Mouse (Mus musculus): Measurements from ENCODE around the gene Smarcd1. TPM values are rescaled to one million over a fixed set of nuclear protein-coding genes. Genes with fewer than 3 reads are reported as not detected.
A peak's percentile ranks its signal among the peaks of the same experiment; 100 is the strongest.

Gene Smarcd1
- total RNA-seq, 1 experiment from 2014 or later: 27.9 TPM

DNA sequence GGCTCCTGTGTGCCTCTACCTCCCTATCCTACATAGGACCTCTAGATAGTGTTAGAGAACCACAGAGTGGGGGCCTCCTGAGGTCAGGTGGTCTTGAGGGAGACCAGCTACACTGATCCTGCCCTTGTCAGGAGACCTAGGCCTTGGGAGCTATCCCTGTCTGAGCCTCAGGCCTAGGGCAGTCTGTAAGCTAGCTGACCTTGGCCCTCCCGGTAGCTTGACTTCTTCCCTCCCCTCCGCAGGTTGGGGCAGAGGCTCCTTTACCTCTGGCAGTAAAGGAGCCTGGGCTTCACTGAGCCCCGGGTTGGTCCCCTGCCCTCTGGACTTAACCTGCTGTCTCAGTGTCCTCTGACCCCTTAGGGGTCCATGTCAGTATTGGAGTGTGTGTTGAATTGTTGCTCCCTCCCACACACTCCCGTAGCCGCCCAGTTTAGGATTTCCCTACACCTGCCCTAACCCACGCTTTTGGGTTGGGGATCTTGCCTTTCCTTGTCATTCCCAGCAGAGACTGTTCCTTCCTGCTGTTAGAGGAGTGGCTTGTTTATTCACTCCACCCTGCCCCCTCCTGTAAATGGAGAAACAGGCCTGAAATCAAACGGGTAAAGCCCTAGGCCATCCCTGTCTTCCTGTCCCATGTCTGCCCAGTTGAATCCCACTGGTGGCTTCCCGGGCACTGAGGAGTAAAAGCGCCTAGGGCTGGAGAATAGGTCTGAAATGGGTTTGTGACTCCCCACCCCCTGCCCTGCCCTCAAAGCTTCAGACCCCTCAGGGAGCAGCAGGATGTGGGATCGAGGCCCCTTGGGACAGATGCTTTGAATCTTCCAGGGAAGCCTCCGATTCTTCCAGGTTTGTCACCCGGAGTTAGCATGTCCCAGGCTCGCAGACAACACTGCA lies 11.0 kb downstream of the Smarcd1 start:
- ATAC-seq (replicated peaks; ENCODE audit: low read depth, poor library complexity, severe bottlenecking): no peak

GRCm38 (mm10) chr15:99713569-99713968 lies 11.6 kb downstream of the Smarcd1 start:
- no peak for ATAC-seq (replicated peaks; ENCODE audit: low read depth, poor library complexity, severe bottlenecking)

GRCm38 (mm10) chr15:99714206-99714605 lies 12.3 kb downstream of the Smarcd1 start:
- ATAC-seq (replicated peaks; ENCODE audit: low read depth, poor library complexity, severe bottlenecking): no peak

DNA sequence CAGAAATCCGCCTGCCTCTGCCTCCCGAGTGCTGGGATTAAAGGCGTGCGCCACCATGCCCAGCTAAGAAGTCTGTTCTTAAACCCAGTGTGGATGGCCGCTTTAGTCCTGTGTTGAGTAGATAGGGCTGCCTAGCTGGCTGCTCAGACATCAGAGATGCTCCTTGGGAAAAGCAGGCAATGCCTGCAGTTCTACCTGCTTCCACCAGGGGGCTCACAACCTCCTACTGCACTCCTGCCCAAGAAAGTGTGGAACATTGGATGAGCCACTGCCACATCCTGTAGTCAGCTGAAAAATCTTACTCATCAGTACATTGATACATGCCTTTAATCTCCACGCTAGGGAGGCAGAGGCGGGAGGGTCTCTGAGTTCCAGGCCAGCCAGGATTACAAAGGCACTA lies 12.9 kb downstream of the Smarcd1 start:
- ATAC-seq (replicated peaks; ENCODE audit: low read depth, poor library complexity, severe bottlenecking): peak; percentile 73

- ATAC-seq (replicated peaks; ENCODE audit: low read depth, poor library complexity, severe bottlenecking): peak; percentile 45; the same call in 1 of the 2 replicates
Observed at GRCm38 (mm10) chr15:99715361-99715865, 13.5 kb downstream of the Smarcd1 start.

DNA sequence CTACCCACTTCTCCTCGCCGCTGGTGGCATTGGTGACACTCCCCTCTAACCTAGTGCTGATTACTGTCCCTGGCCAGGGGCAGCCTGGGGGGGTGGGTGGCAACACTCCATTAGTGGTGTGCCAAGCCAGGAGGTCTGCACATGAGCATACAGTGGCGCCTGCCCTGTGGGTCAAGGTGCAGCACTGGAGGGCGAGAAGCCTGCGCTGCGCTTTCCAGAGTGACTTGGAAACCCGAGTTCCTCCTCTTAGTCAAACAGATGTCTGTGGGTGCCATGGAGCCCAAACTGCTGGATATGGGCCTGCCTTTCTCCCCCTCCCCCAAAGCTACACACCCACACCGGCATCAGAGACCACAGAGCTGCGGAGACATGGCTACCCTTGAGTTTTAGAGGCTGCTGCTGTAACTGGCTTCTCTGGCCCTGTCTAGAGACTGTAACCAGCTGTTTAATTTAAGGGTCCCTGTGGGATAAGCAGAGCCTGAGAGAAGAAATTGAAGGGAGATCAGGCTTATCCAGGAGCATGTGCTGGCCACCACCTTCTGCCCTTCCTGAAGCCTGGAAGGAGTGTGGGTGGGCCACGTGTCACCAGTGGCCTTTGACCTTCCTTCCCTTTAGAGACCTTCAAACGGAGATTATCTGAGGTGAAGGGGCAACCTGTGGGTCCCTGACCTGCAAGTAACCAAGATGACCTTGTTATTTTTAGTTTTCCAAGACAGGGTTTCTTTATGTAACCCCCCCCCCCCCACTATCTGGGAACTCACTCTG lies 14.2 kb downstream of the Smarcd1 start:
- ATAC-seq (replicated peaks; ENCODE audit: low read depth, poor library complexity, severe bottlenecking): no peak

DNA sequence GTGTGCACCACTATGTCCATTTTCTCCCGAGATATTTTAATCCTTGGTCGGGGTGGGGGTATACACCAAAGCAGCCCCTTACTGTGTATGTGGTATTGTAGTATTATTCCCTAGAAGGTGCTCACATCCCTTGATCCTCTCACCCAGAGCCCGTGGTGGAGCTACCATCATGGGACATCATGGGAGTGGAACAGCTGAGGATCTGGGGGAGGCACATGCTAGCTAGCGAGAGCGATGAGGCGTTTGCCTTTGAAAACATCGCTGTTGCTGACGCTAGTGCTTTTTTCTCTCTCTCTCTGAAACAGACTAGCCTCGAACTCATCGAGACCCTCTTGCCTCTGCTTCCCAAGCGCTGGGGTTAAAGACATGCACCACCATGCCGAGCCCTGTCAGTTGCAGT lies 14.9 kb downstream of the Smarcd1 start:
- no peak for ATAC-seq (replicated peaks; ENCODE audit: low read depth, poor library complexity, severe bottlenecking)

- ATAC-seq (replicated peaks; ENCODE audit: low read depth, poor library complexity, severe bottlenecking): peak; percentile 27
Observed at GRCm38 (mm10) chr15:99717386-99718334, 15.7 kb downstream of the Smarcd1 start, which contains the start of gene Gpd1. Gene Gpd1 (plus strand): TSS chr15:99717515.

DNA sequence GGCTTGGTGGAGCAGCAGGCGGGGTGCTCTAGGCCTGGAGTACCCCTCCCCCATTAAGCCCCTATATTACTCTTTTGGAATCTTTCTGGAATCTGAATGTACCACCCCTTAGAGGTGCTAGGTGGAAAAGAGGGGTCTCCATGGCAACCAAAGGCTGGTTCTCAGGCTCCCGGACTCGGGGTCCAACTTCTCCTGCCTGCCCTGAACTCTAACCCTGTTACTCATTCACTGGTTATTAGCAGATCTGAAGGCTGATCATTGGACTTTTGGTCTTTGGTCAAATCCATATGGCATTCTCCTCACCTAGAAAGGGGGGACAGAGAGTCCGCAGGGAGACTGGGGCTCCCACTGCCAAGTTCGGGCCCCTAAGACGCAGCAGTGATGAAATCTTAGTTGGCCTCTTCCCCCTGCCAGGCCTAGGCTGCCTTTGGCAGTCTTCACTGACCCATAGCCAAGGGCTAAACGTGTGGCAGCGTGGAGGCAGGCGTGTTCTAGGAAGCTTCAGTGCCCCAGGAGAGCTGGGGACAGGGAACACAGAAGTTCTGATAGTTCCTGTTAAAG lies 16.6 kb downstream of the Smarcd1 start:
- no peak for ATAC-seq (replicated peaks; ENCODE audit: low read depth, poor library complexity, severe bottlenecking)

- ATAC-seq (replicated peaks; ENCODE audit: low read depth, poor library complexity, severe bottlenecking): no peak
Observed at GRCm38 (mm10) chr15:99719865-99720264, 17.9 kb downstream of the Smarcd1 start.

DNA sequence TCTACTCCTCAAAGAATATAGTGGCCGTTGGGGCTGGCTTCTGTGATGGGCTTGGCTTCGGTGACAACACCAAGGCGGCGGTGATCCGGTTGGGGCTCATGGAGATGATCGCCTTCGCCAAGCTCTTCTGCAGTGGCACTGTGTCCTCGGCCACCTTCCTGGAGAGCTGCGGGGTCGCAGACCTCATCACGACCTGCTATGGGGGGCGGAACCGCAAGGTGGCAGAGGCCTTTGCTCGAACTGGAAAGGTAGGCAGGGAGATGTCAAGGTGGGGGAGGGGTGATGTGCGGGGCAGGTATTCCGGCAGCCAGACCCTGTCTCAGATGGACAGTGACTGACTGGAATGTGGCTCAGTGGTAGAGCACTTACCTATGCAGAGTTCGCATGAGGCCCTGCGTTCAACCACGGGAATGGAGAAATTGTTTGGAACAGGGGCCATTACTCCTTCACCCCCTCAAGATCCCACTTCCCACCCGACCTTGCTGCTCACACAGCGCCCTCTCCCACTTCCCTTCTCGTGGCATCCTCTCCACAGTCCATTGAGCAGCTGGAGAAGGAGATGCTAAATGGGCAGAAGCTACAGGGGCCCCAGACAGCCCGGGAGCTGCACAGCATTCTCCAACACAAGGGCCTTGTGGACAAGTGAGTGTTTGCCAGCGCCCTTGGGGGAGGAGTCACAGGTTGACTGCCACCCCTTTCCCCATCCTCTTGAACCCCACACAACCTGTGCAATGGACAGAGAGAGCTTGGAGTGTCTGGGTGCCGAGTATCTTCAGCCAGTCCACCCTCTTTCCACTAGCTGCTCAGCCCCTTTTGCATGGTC lies 20.2 kb downstream of the Smarcd1 start:
- ATAC-seq (replicated peaks; ENCODE audit: low read depth, poor library complexity, severe bottlenecking): no peak

DNA sequence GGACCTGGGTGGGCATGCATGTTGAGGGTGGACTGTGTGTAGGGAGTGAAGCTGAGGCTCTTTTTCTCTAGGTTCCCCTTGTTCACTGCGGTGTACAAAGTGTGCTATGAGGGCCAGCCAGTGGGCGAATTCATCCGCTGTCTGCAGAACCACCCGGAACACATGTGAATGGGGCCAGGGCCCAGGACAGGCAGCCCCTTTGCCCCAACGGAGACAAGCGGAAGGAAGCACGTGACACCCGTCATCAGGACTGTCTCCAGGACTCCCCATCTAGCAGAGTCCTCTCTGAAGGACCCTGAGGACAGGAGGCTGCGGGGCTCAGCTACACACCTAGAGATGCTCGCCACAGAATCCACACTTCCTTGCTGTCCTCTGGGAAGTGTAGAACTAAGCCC lies 21.2 kb downstream of the Smarcd1 start:
- no peak for ATAC-seq (replicated peaks; ENCODE audit: low read depth, poor library complexity, severe bottlenecking)

- ATAC-seq (replicated peaks; ENCODE audit: low read depth, poor library complexity, severe bottlenecking): no peak
Observed at GRCm38 (mm10) chr15:99723515-99724291, 21.8 kb downstream of the Smarcd1 start.

- 0 out of 2 replicates have a peak, but pooled peaks have one; percentile 12 for ATAC-seq (replicated peaks; ENCODE audit: low read depth, poor library complexity, severe bottlenecking)
Observed at GRCm38 (mm10) chr15:99724292-99725021, 22.5 kb downstream of the Smarcd1 start.

GRCm38 (mm10) chr15:99725341-99726155 lies 23.6 kb downstream of the Smarcd1 start, which contains the start of gene Cox14:
Gene Cox14 (plus strand): TSS chr15:99725618.
- peak; percentile 87 for ATAC-seq (replicated peaks; ENCODE audit: low read depth, poor library complexity, severe bottlenecking)

GRCm38 (mm10) chr15:99726549-99726948 lies 24.6 kb downstream of the Smarcd1 start:
- ATAC-seq (replicated peaks; ENCODE audit: low read depth, poor library complexity, severe bottlenecking): no peak

Measured in common myeloid progenitor, adult 5-6 weeks (primary cell).